Mouse (Mus musculus) urinary bladder, postnatal 10 days (tissue): ENCODE data around the gene Ms4a8a.
"Not testable (repeated sequence)": the region's sequence is repeated elsewhere in the genome, so short reads cannot be mapped to it uniquely, and the experiment has no call there.

Source experiments
- DNase-seq: peaks from one replicate; pipeline ENCODE4 v3.0.0; 2022; ENCODE audit warnings: low spot score

The Ms4a8a gene

DNA sequence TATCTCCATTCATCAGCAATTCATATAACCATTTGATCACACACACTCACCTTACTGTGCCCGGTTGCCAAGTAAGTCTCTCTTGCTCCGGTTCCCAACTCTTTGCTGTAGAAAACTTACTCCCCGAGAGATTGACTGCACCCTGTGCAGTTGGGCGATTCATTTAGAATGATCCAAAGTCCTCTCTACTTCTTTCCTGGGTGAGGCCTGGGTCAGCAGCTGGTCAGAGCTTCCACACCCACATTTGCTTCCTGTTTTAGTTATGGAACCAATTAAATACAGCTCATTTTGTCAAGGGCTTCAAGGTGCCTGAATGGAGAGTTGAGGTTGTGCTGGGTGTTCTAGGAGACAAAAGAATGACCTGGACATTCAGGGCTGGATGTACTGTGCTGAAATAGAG lies at the start of gene Ms4a8a:
Gene Ms4a8a, minus strand, starts transcription at position 169 of the 400 bp plus-strand sequence.
- no peak for DNase-seq

DNA sequence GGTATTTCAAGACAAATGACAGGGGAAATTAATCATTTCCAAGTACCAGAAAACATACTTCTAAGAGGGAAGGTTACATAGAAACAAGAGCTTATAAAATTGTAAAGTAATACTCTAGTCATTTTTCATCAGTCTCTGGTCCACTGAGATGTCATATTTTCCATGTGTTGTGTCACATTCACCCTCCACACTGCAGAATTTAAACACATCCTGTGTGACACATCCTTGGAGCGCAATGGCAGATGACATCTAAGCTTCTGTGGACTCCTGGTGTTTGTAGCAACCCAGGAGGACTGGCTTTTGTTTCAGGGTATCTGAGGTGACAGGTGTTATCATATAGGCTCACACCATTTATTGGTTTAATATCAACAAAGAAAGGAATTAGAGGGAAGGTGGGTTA lies 48.8 kb upstream of the Ms4a8a start:
- DNase-seq = no peak

DNA sequence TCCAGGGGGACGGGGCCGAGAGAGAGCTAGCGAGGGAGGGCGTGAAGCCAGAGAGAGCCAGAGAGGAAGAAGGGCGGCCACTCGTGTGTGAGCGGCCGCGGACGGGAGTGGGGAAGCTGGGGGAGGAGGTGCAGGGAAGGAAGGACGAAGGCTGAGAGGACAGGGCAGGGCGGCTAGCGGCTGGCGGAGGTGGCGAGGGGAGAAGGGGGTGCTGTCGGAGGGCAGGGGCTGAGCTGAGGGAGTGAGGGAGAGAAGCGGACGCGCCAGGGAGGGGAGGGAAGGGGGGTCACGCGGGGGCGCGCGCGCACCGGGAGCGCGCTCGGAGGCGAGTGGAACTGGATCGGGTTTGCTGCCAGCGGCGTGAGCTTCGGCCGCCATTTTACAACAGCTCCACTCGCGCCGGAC lies 40.1 kb upstream of the Ms4a8a start:
- not testable (repeated sequence) for DNase-seq

DNA sequence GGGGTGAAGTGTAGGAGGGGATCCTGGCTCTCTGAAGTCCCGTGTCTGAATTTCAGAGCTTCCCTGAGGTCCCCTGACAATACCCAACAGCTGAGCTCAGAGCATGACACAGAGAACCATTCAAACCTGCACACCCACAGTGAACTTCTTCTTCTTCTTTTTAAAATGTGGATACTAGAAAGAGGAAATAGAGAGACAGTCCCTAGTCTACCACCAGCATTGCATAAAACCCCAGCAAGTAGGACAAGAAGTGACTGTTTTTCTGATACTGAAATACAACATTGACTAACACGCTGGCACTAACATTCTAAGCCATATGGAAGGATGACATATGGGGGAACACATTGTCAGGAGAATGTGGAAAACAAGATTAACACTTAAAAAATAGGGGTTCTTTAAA lies 38.4 kb upstream of the Ms4a8a start:
- no peak for DNase-seq

DNA sequence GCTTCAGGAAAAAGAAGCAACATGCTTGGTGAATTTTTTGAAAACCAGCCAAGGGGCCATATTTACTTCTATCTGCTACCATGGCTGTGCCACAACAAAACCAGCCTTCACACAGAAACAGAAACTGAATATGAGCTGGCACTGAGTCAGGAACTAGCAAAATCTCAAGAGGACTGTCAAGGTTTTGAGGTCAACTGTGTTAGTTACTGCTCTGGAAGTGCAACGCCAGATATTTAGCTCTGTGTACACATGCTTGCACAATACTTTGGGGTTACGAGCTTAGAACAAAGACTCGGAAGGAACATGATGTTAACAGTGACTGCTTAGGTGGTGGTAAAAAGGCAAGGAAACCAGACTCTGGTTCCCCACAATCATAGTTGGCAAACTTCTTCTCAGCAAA lies 26.8 kb upstream of the Ms4a8a start:
- no peak for DNase-seq

DNA sequence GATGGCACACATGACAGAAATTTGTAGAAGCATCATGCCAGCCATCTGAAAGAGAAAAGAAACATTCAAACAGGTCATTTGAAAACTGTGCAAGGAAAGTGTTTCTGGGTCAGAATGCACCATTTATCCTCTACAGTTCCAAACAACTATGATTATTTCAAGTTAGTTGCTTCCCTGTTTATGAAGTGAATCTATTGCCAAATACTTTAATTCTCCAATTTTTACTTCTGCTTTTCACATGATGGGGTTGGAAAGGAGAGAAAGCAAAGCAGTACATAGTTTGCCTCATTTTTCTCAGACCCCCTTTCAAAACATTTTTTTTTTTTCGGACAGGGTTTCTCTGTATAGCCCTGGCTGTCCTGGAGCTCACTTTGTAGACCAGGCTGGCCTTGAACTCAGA lies 21.0 kb upstream of the Ms4a8a start:
- DNase-seq = no peak

DNA sequence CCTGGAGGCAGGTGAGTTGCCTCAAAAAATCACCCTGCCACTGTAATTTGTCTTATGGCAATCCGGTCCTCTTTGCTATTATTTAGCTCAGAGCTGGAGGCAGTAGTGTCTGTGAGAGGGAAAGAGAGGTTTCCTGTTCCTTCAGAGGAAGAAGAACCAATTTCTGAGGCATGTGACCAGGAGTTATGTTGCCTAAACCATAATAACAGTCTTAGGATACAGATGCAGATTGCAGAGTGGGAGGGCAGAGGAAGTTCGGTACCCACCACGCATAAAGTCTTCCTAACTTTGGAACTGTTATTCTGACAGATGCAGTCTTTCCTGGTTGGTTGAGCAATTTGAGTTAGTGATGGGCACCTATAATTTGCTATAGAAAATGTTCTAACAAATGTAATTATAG lies 17.5 kb upstream of the Ms4a8a start:
- DNase-seq = no peak

DNA sequence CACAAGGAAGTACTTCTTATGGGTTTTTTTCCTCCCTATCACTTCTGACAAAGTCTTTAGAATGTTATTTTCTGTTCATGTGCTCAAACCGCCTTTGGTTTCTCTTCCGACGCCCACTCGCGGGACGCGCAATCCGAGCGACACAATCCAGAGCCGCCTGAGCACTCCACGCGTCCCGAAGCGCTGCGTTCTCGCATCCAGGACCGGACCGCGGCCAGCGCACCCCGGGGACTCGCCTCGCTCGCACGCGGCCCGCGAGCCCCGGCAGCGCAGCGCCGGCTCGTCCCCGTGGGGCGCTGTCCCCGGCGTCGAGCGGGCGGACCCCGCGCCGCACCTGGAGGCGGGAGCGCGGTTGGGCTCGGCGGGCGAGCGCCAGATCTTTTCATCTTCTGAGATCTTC lies 11.2 kb upstream of the Ms4a8a start:
- not testable (repeated sequence) for DNase-seq

DNA sequence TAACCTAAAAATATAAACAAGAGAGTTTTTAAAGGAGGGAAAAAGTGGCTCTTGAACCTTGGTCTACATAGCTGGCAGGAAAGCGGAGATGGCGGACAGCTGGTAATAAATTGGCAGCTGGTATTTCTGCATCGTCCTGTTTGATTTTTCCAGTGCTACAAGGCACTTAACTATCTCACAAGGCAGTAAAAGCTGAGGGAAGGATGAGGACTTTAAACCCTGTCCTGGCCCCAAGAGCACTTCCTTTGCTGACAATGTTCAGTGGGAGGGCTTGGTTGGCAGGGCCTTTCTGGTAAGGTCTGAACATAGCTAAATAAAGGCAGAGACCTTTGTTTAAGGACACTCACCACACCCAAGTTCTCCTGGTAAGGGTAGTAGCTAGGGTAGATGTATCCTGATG lies 10.5 kb downstream of the Ms4a8a start:
- no peak for DNase-seq

DNA sequence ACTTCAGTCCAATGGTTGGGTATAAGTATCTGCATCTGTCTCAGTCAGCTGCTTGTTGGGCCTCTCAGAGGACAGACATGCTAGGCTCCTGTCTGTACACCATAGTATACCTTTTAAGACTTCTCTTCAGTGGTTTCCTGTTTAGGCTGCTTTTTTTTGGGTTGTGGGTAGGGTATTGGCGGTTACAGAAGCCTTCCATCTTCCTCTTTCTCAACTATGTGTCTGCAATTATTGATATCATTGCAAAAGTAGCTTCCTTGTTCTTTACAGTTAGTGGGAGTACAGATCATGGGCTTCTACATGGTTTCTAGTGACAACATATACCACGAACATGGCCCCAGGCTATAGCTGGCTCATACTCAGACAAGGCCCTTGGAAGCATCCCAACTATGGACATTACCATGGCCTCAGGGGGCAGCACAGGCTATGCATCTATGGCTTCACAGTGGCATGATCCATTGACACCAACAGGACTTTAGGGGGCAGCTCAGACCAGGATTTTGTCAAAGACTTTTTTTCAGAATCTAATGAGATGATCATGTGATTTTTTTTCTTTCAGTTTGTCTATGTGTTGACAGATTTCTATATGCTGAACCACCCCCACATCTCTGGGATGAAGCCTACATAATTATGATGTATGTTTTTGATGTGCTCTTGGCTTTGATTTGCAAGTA lies 15.6 kb downstream of the Ms4a8a start:
- DNase-seq = no peak

DNA sequence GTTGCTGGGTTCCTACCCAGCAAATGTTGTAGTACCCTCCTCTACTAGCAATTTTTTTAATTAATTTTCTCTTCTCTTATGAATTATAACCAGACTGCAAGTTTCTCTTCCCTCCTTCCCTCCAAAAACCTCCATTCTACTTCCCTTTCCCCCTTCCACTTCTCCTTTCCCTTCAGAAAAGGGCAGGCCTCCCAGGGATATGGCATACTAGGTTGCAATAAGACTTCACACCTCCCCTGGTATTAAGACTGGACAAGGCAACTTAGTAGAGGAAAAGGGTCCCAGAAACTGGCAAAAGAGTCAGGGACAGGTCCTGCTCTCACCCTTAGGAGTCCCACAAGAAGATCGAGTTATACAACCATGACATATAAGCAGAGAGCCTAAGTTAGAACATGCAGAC lies 20.0 kb downstream of the Ms4a8a start:
- DNase-seq = no peak

DNA sequence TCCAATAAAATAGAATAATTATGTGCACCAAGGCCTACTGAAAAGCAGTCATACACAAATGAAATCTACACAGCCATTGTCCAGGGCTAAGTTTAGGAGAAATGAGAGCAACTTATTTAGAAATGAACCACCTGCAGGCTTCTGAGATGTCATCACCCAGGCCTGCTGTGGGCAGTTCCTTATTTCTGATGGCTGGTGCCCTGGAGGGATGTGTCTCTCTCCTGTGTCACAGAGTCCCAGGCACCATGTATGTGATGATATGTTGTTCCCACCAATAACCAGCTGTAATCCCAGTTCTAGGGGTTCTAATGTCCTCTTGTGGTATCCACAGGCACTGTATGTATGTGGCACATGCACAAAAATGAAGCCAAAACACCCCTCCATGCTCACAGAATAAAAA lies 20.9 kb downstream of the Ms4a8a start:
- no peak for DNase-seq

DNA sequence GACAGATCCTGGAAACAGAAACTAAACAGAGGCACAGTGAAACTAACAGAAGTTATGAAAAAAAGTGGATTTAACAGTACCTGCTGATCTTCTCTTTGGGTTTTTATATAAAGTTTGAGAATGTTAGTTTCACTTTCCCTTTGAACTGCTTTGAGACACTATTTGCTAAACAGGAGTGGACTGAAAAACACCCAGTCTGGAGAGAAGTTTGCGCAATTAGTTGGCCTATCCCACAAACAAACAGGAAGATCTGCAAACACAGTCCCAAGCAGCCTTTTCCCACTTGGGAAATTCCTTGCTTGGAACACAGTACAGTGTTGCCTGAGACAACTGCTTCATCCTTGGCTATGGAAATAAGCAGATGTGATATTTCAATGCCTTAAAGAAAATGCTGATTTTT lies 25.2 kb downstream of the Ms4a8a start:
- DNase-seq = not testable (repeated sequence)

DNA sequence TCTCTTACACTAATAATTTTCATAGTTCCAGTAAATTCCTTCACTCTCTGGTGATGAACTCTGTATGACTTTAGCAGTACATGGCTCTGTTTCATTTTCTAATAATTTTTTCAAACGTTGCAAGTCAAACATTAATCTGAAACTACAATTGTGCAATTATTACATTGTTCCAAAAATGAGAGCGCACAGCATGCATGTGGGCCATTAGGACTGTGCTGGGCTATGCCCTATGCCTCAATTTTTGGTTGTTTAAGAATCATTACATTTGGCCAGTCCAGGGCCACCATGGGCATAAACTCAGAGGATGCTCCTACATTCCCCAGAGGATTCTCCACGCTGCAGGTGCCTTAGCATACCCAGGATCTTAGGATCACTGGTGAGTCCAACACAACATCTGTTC lies 27.6 kb downstream of the Ms4a8a start:
- DNase-seq = no peak

DNA sequence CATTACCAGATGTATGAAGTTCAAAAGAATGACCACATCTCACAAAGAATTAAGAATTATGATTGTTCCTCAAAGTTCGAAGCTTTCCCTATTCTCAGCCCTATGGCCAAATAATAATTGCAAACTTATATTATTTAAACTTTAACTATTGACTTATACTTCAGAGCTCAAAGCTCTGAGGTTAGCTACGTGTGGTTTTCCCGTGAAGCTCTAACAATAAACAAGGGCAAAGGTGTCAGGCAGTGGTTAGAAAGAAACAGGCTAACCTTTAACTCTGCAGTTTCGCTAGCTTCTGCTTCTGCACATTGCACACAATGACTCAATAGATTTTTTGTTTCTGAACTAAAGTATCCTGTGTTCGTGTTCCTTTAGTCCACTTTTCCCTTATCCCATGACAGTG lies 28.0 kb downstream of the Ms4a8a start:
- no peak for DNase-seq

DNA sequence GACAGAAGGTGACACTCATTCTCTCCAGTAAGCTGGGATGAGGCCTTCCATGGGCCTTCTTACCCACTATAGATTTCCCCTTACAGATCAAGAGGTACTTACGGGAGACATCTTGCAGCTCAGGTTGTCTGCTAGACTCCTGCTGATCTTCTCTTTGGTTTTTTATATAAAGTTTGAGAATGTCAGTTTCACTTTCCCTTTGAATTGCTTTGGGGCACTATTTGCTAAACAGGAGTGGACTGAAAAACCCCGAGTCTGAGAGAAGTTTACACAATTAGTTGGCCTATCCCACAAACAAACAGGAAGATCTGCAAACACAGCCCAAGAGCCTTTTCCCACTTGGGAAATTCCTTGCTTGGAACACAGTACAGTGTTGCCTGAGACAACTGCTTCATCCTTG lies 30.6 kb downstream of the Ms4a8a start:
- DNase-seq = no peak

DNA sequence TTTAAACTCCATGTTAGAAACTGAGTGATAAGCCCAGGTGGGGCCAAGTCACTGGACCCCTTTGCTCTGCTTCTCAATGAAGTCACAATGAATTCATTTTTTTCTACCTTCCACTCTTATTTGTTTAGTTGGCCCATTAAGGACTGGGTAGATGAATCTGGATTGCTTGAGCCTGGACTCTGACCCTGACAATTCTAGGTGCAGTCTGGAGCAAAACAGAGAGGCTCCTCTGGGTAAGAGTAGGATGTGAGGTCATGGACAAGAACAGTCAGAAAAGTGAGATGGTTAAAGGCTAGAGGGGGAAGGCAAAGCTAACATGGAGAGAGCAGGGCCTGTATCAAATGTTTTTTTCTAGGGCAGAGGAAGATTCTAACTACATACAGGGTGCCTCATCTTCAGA lies 31.5 kb downstream of the Ms4a8a start:
- DNase-seq = no peak

DNA sequence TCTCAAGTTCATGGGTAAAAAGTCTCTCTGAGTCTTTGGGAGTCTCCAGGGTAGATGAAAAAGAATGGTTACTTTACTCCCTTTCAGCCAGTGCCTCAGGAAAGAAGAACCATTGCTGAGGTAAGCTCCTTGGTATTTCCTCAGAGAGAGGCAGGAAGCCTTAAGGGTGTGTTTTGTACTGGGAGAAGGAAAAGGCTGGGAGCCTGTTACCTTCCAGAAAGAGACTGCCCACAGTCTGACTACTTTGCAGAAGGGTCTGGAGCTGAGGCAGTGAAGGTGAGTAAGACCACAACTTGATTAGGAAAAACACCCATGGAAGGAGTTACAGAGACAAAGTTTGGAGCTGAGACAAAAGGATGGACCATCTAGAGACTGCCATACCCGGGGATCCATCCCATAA lies 32.4 kb downstream of the Ms4a8a start:
- DNase-seq = no peak

DNA sequence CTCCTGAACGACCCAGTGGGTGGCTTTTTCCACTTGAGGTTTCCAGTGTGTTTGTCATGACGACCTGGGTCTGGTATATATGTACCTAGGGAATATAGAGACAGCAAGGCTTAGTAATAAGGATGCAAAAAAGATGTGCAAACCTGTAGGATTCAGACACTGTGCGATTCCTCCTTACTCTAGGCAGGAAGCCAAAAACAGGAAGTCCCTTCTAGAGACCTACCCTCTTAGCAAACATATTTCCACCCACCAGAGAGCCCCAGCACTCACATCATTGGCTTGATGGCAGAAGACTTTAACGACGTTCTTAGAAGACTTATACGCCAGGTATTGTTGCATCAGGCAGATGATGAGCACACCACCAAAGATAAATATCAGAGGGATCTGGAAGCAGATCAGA lies 32.9 kb downstream of the Ms4a8a start:
- DNase-seq = no peak

DNA sequence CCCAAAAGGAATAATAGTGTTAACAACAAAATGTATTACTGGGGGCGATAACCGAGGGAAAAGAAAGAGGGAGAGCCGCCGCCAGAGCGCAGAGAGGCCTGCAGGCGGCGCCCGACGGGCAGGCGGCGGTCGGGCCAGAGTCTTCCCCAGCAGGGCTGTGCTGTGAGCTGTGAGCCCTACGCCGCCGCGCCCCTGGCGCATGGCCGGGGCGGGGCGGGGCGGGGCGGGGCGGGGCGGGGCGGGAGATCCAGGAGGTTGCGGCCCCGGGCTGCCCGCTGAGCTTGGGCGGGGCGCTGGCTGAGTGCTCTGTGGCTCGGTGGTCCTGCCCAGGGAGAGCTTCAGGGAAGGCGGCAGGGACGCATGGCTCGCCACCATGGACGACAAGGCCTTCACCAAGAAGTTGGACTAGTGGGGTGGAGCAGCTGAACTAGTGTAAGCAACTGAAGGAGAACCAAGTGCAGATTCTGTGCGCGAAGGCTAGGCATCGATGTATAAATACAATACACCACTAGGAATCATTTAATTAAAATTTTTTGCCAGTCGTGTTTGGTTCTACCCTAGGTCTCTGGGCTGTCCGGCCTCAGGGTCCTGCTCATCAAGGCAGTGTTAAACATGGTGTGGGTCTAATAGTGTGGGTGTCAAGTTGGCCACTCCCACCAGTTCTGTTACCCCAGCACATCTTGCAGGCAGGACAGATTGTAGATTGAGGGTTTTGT lies 35.7 kb downstream of the Ms4a8a start:
- DNase-seq = no peak

DNA sequence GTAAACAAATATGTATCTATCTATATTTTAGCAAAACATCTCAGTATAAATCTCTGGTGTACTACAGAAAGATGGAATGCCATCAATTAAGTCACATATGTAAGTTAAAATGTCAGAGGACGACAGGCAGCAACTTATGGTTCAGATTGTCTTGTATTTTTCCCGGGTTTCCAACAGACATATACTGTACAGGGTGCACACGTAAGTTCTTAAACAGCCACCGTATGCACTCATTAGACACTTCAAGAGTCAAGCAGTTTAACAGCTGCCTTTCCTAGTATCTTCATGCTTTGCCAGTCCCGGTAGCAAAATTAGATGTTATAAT lies 36.3 kb downstream of the Ms4a8a start:
- DNase-seq = no peak

DNA sequence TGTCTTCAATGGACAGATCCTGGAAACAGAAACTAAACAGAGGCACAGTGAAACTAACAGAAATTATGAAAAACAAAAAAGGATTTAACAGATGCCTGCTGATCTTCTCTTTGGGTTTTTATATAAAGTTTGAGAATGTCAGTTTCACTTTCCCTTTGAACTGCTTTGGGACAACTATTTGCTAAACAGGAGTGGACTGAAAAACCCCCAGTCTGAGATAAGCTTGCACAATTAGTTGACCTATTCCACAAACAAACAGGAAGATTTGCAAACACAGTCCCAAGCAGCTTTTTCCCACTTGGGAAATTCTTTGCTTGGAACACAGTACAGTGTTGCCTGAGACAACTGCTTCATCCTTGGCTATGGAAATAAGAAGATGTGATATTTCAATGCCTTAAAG lies 43.3 kb downstream of the Ms4a8a start:
- no peak for DNase-seq

DNA sequence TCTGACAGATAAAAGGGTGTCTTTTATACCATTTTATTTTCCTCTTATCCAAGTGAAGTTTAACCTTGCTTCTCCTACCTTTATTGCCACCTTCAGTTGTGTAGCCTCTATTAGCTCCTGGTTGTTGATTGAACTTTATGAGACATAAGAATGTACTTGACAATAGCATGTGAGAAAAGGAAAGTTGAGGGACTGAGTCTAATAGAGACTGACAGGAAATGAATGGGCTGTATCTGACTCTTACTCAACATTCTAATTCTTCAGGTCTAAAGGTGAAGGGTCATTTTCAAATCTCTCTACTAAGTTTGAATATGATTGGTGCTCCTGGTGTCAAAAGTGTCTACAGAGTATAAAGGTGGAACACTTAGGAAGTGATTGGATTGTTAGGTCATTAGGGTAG lies 58.5 kb downstream of the Ms4a8a start:
- DNase-seq = no peak

DNA sequence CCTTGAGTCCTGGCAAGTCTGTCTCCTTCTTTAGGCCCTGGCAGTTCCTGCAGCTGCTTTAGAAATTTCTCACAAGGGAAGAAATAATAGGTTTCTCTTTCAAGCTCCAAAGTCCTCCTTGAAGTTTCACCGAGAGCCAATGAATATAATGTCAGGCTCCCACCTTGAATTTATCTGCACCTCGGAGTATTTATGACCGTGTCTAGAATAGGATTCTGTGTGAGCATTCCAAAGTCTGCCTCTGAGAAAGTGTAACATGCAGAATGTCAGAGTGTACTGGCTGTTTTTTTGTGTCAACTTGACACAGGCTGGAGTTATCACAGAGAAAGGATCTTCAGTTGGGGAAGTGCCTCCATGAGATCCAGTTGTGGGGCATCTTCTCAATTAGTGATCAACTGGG lies 63.0 kb downstream of the Ms4a8a start, which contains the start of gene Ms4a18:
Gene Ms4a18, minus strand, starts transcription at position 141 of the 400 bp plus-strand sequence.
- DNase-seq = no peak
